Mouse (Mus musculus) spleen, adult 2 months (tissue): Measurements from ENCODE around the gene Syt1.

Experiments
- CTCF ChIP-seq: fragments of 200-500 bp; IDR thresholded peaks from 2 replicates; pipeline ENCODE4 v1.5.1; 2011; ENCODE audit warnings: mild to moderate bottlenecking, inconsistent platforms; ENCODE audit not compliant: insufficient read depth, insufficient read length, insufficient replicate concordance; ENCODE audit errors: extremely low read depth
- POLR2A ChIP-seq: fragments of 200-500 bp; IDR thresholded peaks from 2 replicates; pipeline ENCODE4 v1.6.1; 2011; ENCODE audit warnings: low read depth, low read length, inconsistent platforms

DNA sequence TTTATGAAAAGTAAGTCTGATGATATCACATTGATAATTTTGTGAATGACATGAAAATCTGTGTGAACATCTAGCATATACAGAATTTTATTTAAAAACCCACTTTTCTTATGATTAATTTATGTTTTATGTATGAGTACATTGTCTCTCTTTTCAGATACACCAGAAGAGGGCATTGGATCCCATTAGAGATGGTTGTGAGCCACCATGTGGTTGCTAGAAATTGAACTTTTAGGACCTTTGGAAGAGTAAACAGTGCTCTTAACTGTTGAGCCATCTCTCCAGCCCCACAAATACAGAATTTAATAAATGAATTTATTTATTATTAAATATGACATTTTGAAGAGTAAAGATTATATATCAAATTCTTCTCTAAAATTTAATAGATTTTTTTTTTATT, 353.1 kb downstream of the Syt1 start:
- TF ChIP-seq POLR2A (no peak), CTCF (no peak)
